Mouse (Mus musculus): Measurements from ENCODE around the gene Cish. TPM values are rescaled to one million over a fixed set of nuclear protein-coding genes. Genes with fewer than 3 reads are reported as not detected.

Gene Cish
- polyA plus RNA-seq, 1 experiment from 2014 or later, result 31.1 TPM

- peaks cover 23% of the 10 kb centered on the region for H3K4me1 ChIP-seq (replicated peaks)
- no peak overlapping the region for H3K9ac ChIP-seq
- H3K27me3 ChIP-seq, result no peaks in the 10 kb centered on the region
- ATAC-seq (replicated peaks; ENCODE audit: insufficient number of reproducible peaks, insufficient read depth, low FRiP score, low read depth), result no peak
- H3K36me3 ChIP-seq, result no peaks in the 10 kb centered on the region
- H3K4me3 ChIP-seq, result no peak overlapping the region
- H3K4me2 ChIP-seq, result no peak overlapping the region
- 57% methylated on average over 4 of the region's 4 CpGs for WGBS
- no peaks in the 10 kb centered on the region for H3K9me3 ChIP-seq (replicated peaks)
- no peak overlapping the region for H3K27ac ChIP-seq
Observed at GRCm38 (mm10) chr9:107278126-107278525, 17.7 kb upstream of the Cish start.

- Histone ChIP-seq H3K36me3 (no peaks in the 10 kb centered on the region), H3K4me1 (replicated peaks) (peaks cover 23% of the 10 kb centered on the region), H3K9ac (no peak overlapping the region), H3K27ac (no peak overlapping the region), H3K27me3 (no peaks in the 10 kb centered on the region), H3K9me3 (replicated peaks) (no peaks in the 10 kb centered on the region), H3K4me2 (no peak overlapping the region), H3K4me3 (no peak overlapping the region)
- ATAC-seq (replicated peaks; ENCODE audit: insufficient number of reproducible peaks, insufficient read depth, low FRiP score, low read depth), result 0 out of 2 replicates have a peak, but pooled peaks have one; percentile 30
- WGBS, result 42% methylated on average over 8 of the region's 8 CpGs
Observed at GRCm38 (mm10) chr9:107278527-107279377, 17.1 kb upstream of the Cish start.

- ATAC-seq (replicated peaks; ENCODE audit: insufficient number of reproducible peaks, insufficient read depth, low FRiP score, low read depth), result 0 out of 2 replicates have a peak, but pooled peaks have one; percentile 32
- H3K9ac ChIP-seq, result no peak overlapping the region
- WGBS, result 26% methylated on average over 16 of the region's 16 CpGs
- no peaks in the 10 kb centered on the region for H3K36me3 ChIP-seq
- peak overlapping the region; percentile 27; the same call in 1 of the 2 replicates for H3K27ac ChIP-seq
- no peaks in the 10 kb centered on the region for H3K27me3 ChIP-seq
- H3K4me1 ChIP-seq (replicated peaks), result peaks cover 23% of the 10 kb centered on the region
- H3K4me2 ChIP-seq, result peak overlapping the region; percentile 39
- no peaks in the 10 kb centered on the region for H3K9me3 ChIP-seq (replicated peaks)
- peak overlapping the region; percentile 18; the same call in 1 of the 2 replicates for H3K4me3 ChIP-seq
Observed at GRCm38 (mm10) chr9:107279378-107280321, 16.2 kb upstream of the Cish start.

- Histone ChIP-seq H3K27ac (peak overlapping the region; percentile 27; the same call in 1 of the 2 replicates), H3K4me2 (peak overlapping the region; percentile 39), H3K9me3 (replicated peaks) (no peaks in the 10 kb centered on the region), H3K4me3 (peak overlapping the region; percentile 18; the same call in 1 of the 2 replicates), H3K4me1 (replicated peaks) (peaks cover 25% of the 10 kb centered on the region), H3K27me3 (no peaks in the 10 kb centered on the region), H3K9ac (no peak overlapping the region), H3K36me3 (no peaks in the 10 kb centered on the region)
- 37% methylated on average over 13 of the region's 13 CpGs for WGBS
- ATAC-seq (replicated peaks; ENCODE audit: insufficient number of reproducible peaks, insufficient read depth, low FRiP score, low read depth), result no peak
Observed at GRCm38 (mm10) chr9:107280322-107281027, 15.4 kb upstream of the Cish start.

- WGBS, result 86% methylated on average over 5 of the region's 5 CpGs
- Histone ChIP-seq H3K9ac (no peak overlapping the region), H3K4me3 (no peak overlapping the region), H3K27me3 (no peaks in the 10 kb centered on the region), H3K4me1 (replicated peaks) (peaks cover 25% of the 10 kb centered on the region), H3K36me3 (no peaks in the 10 kb centered on the region), H3K27ac (no peak overlapping the region), H3K9me3 (replicated peaks) (no peaks in the 10 kb centered on the region), H3K4me2 (no peak overlapping the region)
- ATAC-seq (replicated peaks; ENCODE audit: insufficient number of reproducible peaks, insufficient read depth, low FRiP score, low read depth), result no peak
Observed at GRCm38 (mm10) chr9:107281241-107281987, 14.4 kb upstream of the Cish start.

- ATAC-seq (replicated peaks; ENCODE audit: insufficient number of reproducible peaks, insufficient read depth, low FRiP score, low read depth), result no peak
- Histone ChIP-seq H3K4me2 (no peak overlapping the region), H3K4me1 (replicated peaks) (peaks cover 25% of the 10 kb centered on the region), H3K4me3 (no peak overlapping the region), H3K27ac (no peak overlapping the region), H3K9me3 (replicated peaks) (no peaks in the 10 kb centered on the region), H3K27me3 (no peaks in the 10 kb centered on the region), H3K9ac (no peak overlapping the region), H3K36me3 (no peaks in the 10 kb centered on the region)
- WGBS, result 88% methylated on average over 9 of the region's 9 CpGs
Observed at GRCm38 (mm10) chr9:107282951-107283350, 12.9 kb upstream of the Cish start.

- no peak for ATAC-seq (replicated peaks; ENCODE audit: insufficient number of reproducible peaks, insufficient read depth, low FRiP score, low read depth)
- Histone ChIP-seq H3K9ac (no peak overlapping the region), H3K4me3 (no peak overlapping the region), H3K36me3 (no peaks in the 10 kb centered on the region), H3K4me1 (replicated peaks) (peaks cover 21% of the 10 kb centered on the region), H3K27me3 (no peaks in the 10 kb centered on the region), H3K9me3 (replicated peaks) (no peaks in the 10 kb centered on the region), H3K4me2 (no peak overlapping the region), H3K27ac (no peak overlapping the region)
- WGBS, result 17% methylated on average over 3 of the region's 3 CpGs
Observed at GRCm38 (mm10) chr9:107285009-107285408, 10.8 kb upstream of the Cish start.

- Histone ChIP-seq H3K9ac (no peak overlapping the region), H3K27me3 (no peaks in the 10 kb centered on the region), H3K36me3 (no peaks in the 10 kb centered on the region), H3K9me3 (replicated peaks) (no peaks in the 10 kb centered on the region), H3K4me3 (no peak overlapping the region), H3K4me2 (no peak overlapping the region), H3K27ac (no peak overlapping the region), H3K4me1 (replicated peaks) (peaks cover 21% of the 10 kb centered on the region)
- ATAC-seq (replicated peaks; ENCODE audit: insufficient number of reproducible peaks, insufficient read depth, low FRiP score, low read depth), result no peak
- 74% methylated on average over 2 of the region's 2 CpGs for WGBS
Observed at GRCm38 (mm10) chr9:107287294-107287693, 8.5 kb upstream of the Cish start.

GRCm38 (mm10) chr9:107288105-107288650 lies 7.6 kb upstream of the Cish start:
- Histone ChIP-seq H3K4me3 (peak overlapping the region; percentile 62), H3K4me1 (replicated peaks) (peaks cover 21% of the 10 kb centered on the region), H3K27me3 (no peaks in the 10 kb centered on the region), H3K36me3 (no peaks in the 10 kb centered on the region), H3K9me3 (replicated peaks) (no peaks in the 10 kb centered on the region), H3K27ac (no peak overlapping the region), H3K9ac (no peak overlapping the region), H3K4me2 (peak overlapping the region; percentile 92)
- WGBS, result 81% methylated on average over 14 of the region's 14 CpGs
- ATAC-seq (replicated peaks; ENCODE audit: insufficient number of reproducible peaks, insufficient read depth, low FRiP score, low read depth), result no peak

GRCm38 (mm10) chr9:107288711-107289110 lies 7.1 kb upstream of the Cish start:
- Histone ChIP-seq H3K27me3 (no peaks in the 10 kb centered on the region), H3K4me2 (peak overlapping the region; percentile 92), H3K9me3 (replicated peaks) (no peaks in the 10 kb centered on the region), H3K9ac (peak overlapping the region; percentile 55), H3K27ac (peak overlapping the region; percentile 62; the same call in 1 of the 2 replicates), H3K4me1 (replicated peaks) (peaks cover 21% of the 10 kb centered on the region), H3K4me3 (peak overlapping the region; percentile 62), H3K36me3 (no peaks in the 10 kb centered on the region)
- no peak for ATAC-seq (replicated peaks; ENCODE audit: insufficient number of reproducible peaks, insufficient read depth, low FRiP score, low read depth)
- WGBS, result 36% methylated on average over 8 of the region's 8 CpGs
